Mouse (Mus musculus) heart, embryonic 16.5 days (tissue): ENCODE measurements around the gene Pitpna. TPM values are rescaled to one million over a fixed set of nuclear protein-coding genes. Genes with fewer than 3 reads are reported as not detected.

Experiments used
- ATAC-seq: fragments of 200-750 bp; cut with Nextera tagmentation; replicated peaks from 2 replicates; pipeline ENCODE4 v1.8.0; 2017; ENCODE audit warnings: moderate number of reproducible peaks; ENCODE audit not compliant: insufficient read depth, low FRiP score; ENCODE audit errors: extremely low read depth
- H3K27ac ChIP-seq: fragments of 300-500 bp; sonication (generic); 2 replicates; pipeline ENCODE4 v1.5.1; 2014; ENCODE audit warnings: mild to moderate bottlenecking, low read length, control low read depth, moderate library complexity
- H3K27me3 ChIP-seq: fragments of 300-500 bp; sonication (generic); 2 replicates; pipeline ENCODE4 v1.6.1; 2014; ENCODE audit warnings: low read length, mixed read lengths; ENCODE audit not compliant: control insufficient read depth, insufficient read depth
- H3K36me3 ChIP-seq: fragments of 300-500 bp; sonication (generic); 2 replicates; pipeline ENCODE4 v1.6.1; 2014; ENCODE audit not compliant: control insufficient read depth, insufficient read depth
- H3K4me1 ChIP-seq: fragments of 300-500 bp; sonication (generic); 2 replicates; pipeline ENCODE4 v1.6.1; 2014; ENCODE audit warnings: low read length, mixed read lengths; ENCODE audit not compliant: control insufficient read depth, insufficient read depth
- H3K4me2 ChIP-seq: fragments of 300-500 bp; sonication (generic); 2 replicates; pipeline ENCODE4 v1.6.1; 2014; ENCODE audit warnings: low read depth, mild to moderate bottlenecking, control low read depth, low read length
- H3K4me3 ChIP-seq: fragments of 300-500 bp; sonication (generic); 2 replicates; pipeline ENCODE4 v1.5.1; 2014; ENCODE audit warnings: mild to moderate bottlenecking, control low read depth, low read length
- H3K9ac ChIP-seq: fragments of 300-500 bp; sonication (generic); 2 replicates; pipeline ENCODE4 v1.6.1; 2014; ENCODE audit warnings: low read length, control low read depth
- H3K9me3 ChIP-seq: fragments of 300-500 bp; sonication (generic); replicated peaks from 2 replicates; pipeline ENCODE4 v1.6.1; 2016; ENCODE audit warnings: low read length; ENCODE audit not compliant: control insufficient read depth
- WGBS: fragments of 180-500 bp; shearing (Covaris S2); extraction: QIAGEN DNeasy Blood & Tissue Kit; methylation state at CpG from one replicate; pipeline ENCODE4 v1.1.7; 2014; 5-methylcytosine and 5-hydroxymethylcytosine counted together
- polyA plus RNA-seq: library from polyadenylated mRNA; unstranded; fragments of >200 nt; fragmentation: Nextera tagmentation; extraction: Ambion mirVana; gene quantifications from 2 replicates; pipeline ENCODE4 v1.2.1, GENCODE M21; 2015

The Pitpna gene
- polyA plus RNA-seq, 1 experiment from 2014 or later: 78.0 TPM

DNA sequence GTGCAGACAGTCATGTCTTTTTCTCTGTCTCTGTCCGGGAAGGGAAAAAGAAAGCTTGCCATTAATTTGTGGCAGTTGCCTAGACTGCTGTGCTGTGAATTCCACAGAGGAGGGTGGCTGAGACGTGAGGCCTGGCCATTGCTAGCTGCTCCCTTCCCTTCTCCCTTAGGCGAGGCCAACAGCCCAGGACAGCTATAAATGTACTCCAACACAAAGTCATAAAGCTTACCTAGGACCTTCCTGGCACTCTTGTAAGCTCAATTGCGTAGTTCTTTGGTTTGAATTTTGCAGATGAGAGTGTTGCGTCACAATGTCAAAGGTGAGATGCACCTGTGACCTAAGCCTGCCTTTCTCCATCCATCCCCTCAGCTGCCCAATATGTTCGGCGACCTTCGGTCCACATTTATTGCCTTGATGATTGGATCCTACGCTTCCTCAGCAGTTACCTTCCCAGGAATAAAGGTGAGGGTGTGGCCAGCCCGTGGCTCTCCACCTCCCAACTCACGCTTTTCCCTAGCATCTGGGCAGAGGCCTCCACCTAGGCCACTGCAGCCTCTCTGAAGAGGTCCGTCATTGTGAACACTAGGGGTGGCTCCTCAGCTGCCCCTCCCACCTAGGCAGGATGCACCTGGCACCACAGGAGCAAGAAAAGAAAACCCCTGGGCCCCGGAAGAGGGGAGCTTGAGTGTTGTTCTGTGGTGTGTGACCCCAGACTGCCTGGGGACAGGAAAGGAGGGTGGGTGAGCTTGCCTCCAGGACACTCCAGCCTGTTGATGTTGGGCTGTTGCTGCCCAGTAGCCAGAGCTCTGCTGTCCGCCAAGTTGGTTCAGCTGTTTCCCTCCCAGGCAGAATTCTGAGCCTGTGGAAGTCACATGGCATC is 27.1 kb upstream of the Pitpna start:
- peak overlapping the region; percentile 48; the same call in 1 of the 2 replicates for H3K27ac ChIP-seq
- 79% methylated on average over 14 of the region's 14 CpGs for WGBS
- no peaks in the 10 kb centered on the region for H3K27me3 ChIP-seq
- peaks cover 26% of the 10 kb centered on the region for H3K4me1 ChIP-seq
- 0 out of 2 replicates have a peak, but pooled peaks have one; percentile 19 for ATAC-seq
- H3K9me3 ChIP-seq: no peaks in the 10 kb centered on the region
- H3K4me3 ChIP-seq: no peak overlapping the region
- H3K9ac ChIP-seq: no peak overlapping the region
- H3K4me2 ChIP-seq: no peak overlapping the region
- no peaks in the 10 kb centered on the region for H3K36me3 ChIP-seq

GRCm38 (mm10) chr11:75561410-75561791 is 26.5 kb upstream of the Pitpna start:
- Histone ChIP-seq H3K4me2 (no peak overlapping the region), H3K9ac (no peak overlapping the region), H3K9me3 (no peaks in the 10 kb centered on the region), H3K4me1 (peaks cover 32% of the 10 kb centered on the region), H3K36me3 (no peaks in the 10 kb centered on the region), H3K27me3 (no peaks in the 10 kb centered on the region), H3K4me3 (no peak overlapping the region), H3K27ac (0 out of 2 replicates have a peak overlapping the region, but pooled peaks have one; percentile 11)
- WGBS: 80% methylated on average over 5 of the region's 5 CpGs
- no peak for ATAC-seq

DNA sequence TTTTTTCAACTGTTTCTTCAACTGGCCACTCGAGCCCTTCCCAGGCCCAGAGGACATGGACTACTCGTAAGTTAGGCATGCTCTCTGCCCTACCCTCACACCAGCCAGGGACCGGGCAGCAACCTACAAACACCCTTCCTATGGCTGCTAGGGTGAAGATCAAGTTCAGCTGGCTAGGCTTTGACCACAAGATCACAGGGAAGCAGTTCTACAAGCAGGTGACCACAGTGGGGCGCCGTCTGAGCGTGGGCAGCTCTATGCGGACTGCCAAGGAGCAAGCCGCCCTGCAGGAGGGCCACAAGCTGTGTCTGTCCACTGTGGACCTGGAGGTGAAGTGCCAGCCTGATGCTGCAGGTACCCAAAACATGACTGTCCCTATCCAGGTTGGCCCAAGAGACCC is 25.1 kb upstream of the Pitpna start:
- Histone ChIP-seq H3K4me2 (no peak overlapping the region), H3K4me1 (peaks cover 45% of the 10 kb centered on the region), H3K4me3 (no peak overlapping the region), H3K27ac (no peak overlapping the region), H3K36me3 (no peaks in the 10 kb centered on the region), H3K27me3 (no peaks in the 10 kb centered on the region), H3K9me3 (no peaks in the 10 kb centered on the region), H3K9ac (no peak overlapping the region)
- 84% methylated on average over 8 of the region's 8 CpGs for WGBS
- ATAC-seq: no peak

DNA sequence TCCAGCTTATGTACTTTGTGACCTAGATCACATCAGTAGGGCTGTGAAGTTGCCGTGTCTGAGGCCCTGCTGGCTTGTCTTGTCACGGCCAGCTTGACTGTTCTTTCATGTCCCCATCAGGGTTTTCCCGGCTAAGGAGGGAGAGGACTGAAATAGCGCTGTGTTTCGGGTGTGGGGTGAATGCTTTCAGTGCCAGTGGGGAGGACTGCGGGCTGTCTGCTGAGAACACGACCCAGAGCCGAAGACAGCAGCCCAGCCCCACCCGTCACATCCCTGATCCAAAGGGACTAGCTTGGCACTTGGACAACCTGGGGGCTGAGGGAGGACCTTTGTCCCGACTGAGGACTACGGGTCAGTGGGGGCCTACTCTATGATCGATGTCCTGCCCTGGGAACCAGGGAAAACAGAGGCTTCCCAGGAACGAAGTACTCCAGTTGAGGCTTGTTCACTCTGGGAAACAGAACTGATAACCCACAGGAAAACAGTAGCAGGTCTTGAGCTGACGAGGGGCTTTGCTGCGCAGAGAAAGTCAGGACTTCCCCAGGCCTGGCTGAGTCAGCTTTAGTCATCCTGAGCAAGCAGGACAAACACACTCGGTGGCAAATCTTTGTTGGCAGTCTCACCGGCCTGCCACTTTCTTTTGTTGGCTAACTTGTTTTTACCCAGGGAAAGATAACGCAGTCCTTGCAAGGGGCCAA is 23.9 kb upstream of the Pitpna start:
- Histone ChIP-seq H3K27ac (peak overlapping the region; percentile 64), H3K9ac (peak overlapping the region; percentile 39), H3K27me3 (peaks cover 4% of the 10 kb centered on the region; the same call in 1 of the 2 replicates), H3K4me1 (peaks cover 45% of the 10 kb centered on the region), H3K9me3 (no peaks in the 10 kb centered on the region), H3K36me3 (no peaks in the 10 kb centered on the region), H3K4me3 (no peak overlapping the region), H3K4me2 (peak overlapping the region; percentile 10; the same call in 1 of the 2 replicates)
- 17% methylated on average over 18 of the region's 18 CpGs for WGBS
- ATAC-seq: peak; percentile 39; the same call in 1 of the 2 replicates

GRCm38 (mm10) chr11:75565849-75566248 is 22.0 kb upstream of the Pitpna start:
- Histone ChIP-seq H3K36me3 (no peaks in the 10 kb centered on the region), H3K4me3 (no peak overlapping the region), H3K27me3 (peaks cover 5% of the 10 kb centered on the region; the same call in 1 of the 2 replicates), H3K4me2 (no peak overlapping the region), H3K4me1 (peaks cover 45% of the 10 kb centered on the region), H3K9ac (no peak overlapping the region; the same call in 1 of the 2 replicates), H3K27ac (no peak overlapping the region), H3K9me3 (no peaks in the 10 kb centered on the region)
- no peak for ATAC-seq
- 75% methylated on average over 2 of the region's 2 CpGs for WGBS

GRCm38 (mm10) chr11:75566276-75567196 is 21.4 kb upstream of the Pitpna start:
- peak overlapping the region; percentile 27; the same call in 1 of the 2 replicates for H3K9ac ChIP-seq
- no peak overlapping the region for H3K4me2 ChIP-seq
- no peak overlapping the region for H3K27ac ChIP-seq
- H3K27me3 ChIP-seq: peaks cover 6% of the 10 kb centered on the region; the same call in 1 of the 2 replicates
- WGBS: 49% methylated on average over 13 of the region's 13 CpGs
- H3K4me1 ChIP-seq: peaks cover 45% of the 10 kb centered on the region
- H3K36me3 ChIP-seq: no peaks in the 10 kb centered on the region
- ATAC-seq: peak; percentile 62
- H3K9me3 ChIP-seq: no peaks in the 10 kb centered on the region
- H3K4me3 ChIP-seq: no peak overlapping the region

GRCm38 (mm10) chr11:75567346-75568114 is 20.4 kb upstream of the Pitpna start:
- WGBS: 34% methylated on average over 9 of the region's 9 CpGs
- H3K27ac ChIP-seq: no peak overlapping the region
- H3K4me1 ChIP-seq: peaks cover 43% of the 10 kb centered on the region
- peaks cover 6% of the 10 kb centered on the region; the same call in 1 of the 2 replicates for H3K27me3 ChIP-seq
- ATAC-seq: no peak
- no peaks in the 10 kb centered on the region for H3K9me3 ChIP-seq
- no peak overlapping the region for H3K4me3 ChIP-seq
- no peak overlapping the region for H3K4me2 ChIP-seq
- no peaks in the 10 kb centered on the region for H3K36me3 ChIP-seq
- H3K9ac ChIP-seq: peak overlapping the region; percentile 27; the same call in 1 of the 2 replicates

DNA sequence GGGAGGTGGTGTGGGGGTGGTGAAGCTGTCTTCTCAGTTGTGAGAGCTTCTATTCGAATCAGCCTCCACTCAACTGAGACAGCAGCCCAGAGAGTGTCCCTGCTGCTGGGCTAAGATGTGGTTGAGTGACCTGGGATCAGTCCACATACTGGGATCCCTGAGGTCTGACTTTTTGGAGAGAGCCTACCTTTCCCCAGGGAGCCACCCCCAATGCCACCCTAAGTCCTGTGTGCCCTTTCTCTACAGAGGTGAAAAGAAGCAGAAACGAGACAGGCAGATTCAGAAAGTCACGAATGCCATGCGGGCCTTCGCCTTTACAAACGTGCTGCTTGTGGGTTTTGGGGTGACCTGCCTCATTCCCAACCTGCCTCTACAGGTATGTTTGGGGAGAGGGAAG is 19.8 kb upstream of the Pitpna start:
- H3K27me3 ChIP-seq: peaks cover 6% of the 10 kb centered on the region; the same call in 1 of the 2 replicates
- no peak overlapping the region for H3K27ac ChIP-seq
- ATAC-seq: no peak
- no peaks in the 10 kb centered on the region for H3K36me3 ChIP-seq
- peaks cover 44% of the 10 kb centered on the region for H3K4me1 ChIP-seq
- no peaks in the 10 kb centered on the region for H3K9me3 ChIP-seq
- no peak overlapping the region for H3K4me3 ChIP-seq
- H3K9ac ChIP-seq: no peak overlapping the region
- WGBS: 75% methylated on average over 6 of the region's 6 CpGs
- H3K4me2 ChIP-seq: no peak overlapping the region
